Mouse (Mus musculus) kidney, postnatal 10 days (tissue): Measurements from ENCODE around the gene Aurkaip1.
A peak's percentile ranks its signal among the peaks of the same experiment; 100 is the strongest.
"Not testable (repeated sequence)": the region's sequence is repeated elsewhere in the genome, so short reads cannot be mapped to it uniquely, and the experiment has no call there.

Experiments used
- DNase-seq: peaks from one replicate; pipeline ENCODE4 v3.0.0; 2021; ENCODE audit warnings: mixed read lengths

Aurkaip1 gene

GRCm38 (mm10) chr4:155831205-155831766 lies at the start of gene Aurkaip1:
Gene Aurkaip1 (plus strand): TSS chr4:155831272.
- peak; percentile 98 for DNase-seq

GRCm38 (mm10) chr4:155783486-155784080 lies 47.5 kb upstream of the Aurkaip1 start:
- DNase-seq, result no peak

DNA sequence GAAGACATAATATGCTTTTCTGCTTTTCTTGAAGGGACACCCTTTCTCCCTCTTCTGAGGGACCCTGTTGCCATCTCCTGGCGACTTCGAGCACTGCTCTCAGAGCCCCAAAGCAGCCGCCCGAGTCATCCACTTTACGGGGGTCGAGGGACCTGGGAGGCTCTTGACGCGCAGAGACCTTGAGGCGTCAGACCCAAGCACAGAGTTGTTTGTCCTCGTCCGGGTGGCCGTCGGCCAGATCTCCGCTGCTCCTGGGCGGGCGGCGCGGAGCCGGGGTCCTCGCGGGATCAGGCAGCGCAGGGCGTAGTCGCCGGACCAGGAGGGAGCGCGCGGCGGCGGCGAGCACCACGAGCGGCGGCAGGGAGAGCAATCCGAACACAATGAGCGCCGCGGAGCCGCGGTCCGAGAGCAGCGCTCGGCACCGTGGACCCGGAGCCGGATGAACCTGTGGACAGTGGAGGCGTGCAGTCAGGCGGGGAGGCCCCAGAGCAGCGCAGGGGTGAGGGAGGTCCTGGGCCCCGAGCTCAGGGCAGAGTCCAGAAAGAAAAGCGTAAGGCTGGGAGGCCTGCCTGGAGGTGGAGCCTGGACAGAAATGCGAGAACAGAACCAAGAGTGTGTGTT lies 46.9 kb upstream of the Aurkaip1 start:
- peak; percentile 89 for DNase-seq

GRCm38 (mm10) chr4:155785246-155785645 lies 45.8 kb upstream of the Aurkaip1 start:
- no peak for DNase-seq

GRCm38 (mm10) chr4:155785819-155786218 lies 45.3 kb upstream of the Aurkaip1 start, which contains the start of gene Tmem88b:
Gene Tmem88b (minus strand): TSS chr4:155785874.
- no peak for DNase-seq

DNA sequence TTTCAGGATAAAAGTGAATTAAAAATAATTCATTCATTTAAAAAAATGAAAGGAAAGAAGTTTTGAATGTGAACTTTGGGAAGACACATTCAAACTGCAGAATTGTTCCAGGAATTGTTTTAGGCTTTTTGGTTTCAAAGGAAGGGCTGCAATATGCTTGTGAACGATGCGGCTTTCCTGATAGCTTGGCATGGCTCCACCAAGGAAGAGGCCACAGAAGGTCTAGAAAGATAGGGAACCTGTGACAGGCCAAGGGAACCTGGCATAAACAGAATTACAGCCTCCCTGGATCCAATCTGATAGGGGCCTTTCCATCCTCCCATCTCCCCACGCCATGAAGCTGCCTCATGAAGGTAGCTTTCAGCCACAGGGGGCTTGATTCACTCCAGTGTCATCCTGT lies 42.8 kb upstream of the Aurkaip1 start:
- no peak for DNase-seq

DNA sequence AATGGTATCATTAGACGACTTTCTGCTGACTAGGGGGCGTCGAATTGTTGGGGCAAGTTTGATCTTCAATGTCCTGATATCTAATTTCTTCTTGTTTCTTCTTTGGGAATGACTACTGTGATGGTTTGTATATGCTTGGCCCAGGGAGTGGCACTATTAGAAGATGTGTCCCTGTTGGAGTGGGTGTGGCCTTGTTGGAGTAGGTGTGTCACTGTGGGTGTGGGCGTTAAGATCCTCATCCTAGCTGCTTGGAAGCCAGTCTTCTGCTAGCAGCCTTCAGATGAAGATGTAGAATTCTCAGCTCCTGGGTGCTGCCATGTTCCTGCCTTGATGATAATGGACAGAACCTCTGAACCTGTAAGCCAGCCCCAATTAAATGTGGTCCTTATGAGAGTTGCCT lies 42.2 kb upstream of the Aurkaip1 start:
- not testable (repeated sequence) for DNase-seq

- DNase-seq, result no peak
Observed at GRCm38 (mm10) chr4:155790021-155790489, 41.0 kb upstream of the Aurkaip1 start, which contains the start of gene Ankrd65. Gene Ankrd65 (plus strand): TSS chr4:155790439.

- peak; percentile 35 for DNase-seq
Observed at GRCm38 (mm10) chr4:155790650-155791161, 40.4 kb upstream of the Aurkaip1 start.

DNA sequence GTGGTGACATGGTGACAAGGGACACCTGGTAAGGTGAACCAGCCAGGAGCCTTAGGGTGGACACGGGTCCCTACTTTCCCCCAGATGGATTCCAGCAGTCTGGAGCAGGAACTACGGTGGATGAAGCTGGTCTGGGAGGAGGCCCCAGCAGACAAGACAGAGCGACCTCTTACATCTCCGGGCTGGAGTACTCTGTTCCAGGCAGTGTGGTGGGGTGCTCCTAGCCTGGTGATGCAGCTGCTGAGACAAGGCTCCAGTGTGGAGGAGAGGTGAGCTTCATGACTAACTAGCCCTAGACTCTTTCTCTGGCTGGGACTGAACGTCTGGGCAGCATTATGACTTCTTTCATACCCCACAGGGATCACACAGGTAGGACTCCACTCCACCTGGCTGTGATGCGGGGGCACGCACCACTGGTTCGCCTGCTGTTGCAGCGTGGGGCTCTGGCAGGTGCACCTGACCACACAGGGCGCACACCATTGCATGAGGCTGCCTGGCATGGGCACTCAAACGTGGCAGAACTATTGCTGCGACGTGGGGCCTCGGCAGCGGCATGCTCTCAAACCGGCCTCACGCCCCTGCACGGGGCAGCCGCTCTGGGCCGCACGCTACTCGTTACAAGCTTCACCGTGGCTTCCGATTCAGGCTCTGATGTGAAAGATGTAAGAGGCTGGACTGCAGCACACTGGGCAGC lies 39.7 kb upstream of the Aurkaip1 start:
- peak; percentile 39 for DNase-seq

- no peak for DNase-seq
Observed at GRCm38 (mm10) chr4:155793730-155794129, 37.3 kb upstream of the Aurkaip1 start.

GRCm38 (mm10) chr4:155802075-155802474 lies 29.0 kb upstream of the Aurkaip1 start:
- no peak for DNase-seq

- DNase-seq, result no peak
Observed at GRCm38 (mm10) chr4:155802741-155803339, 28.2 kb upstream of the Aurkaip1 start, which contains the start of gene Mrpl20. Gene Mrpl20 (plus strand): TSS chr4:155802878.

DNA sequence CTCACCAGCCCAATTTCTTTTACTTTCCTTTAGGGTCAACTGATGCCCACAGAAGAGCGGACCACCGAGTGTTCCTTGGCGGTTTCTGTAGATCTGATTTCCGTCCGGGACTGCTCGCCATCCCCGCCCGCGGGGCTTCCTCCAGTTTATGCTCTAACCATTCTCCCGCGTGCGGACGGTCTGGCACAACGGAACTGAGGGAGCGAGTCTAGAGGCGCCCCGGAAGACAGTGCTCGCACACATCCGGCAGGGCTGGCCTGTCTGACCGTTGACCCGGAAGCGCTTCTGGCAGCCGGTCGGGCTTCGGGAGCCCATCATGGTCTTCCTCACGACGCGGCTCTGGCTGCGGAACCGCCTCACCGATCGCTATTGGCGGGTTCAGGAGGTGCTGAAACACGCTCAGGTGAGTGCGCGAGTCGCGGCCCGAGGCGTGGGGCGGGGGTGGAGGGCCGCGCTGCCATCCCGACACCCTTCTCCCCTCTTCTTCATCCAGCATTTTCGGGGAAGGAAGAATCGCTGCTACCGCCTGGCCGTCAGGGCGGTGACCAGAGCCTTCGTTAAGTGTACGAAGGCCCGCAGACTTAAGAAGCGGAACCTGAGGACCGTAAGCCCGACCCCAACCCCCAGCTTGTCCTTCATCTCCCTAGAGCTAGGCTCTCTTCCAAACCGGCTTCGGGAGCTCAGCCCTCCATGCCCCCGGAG lies 27.6 kb upstream of the Aurkaip1 start:
- DNase-seq, result peak; percentile 98

DNA sequence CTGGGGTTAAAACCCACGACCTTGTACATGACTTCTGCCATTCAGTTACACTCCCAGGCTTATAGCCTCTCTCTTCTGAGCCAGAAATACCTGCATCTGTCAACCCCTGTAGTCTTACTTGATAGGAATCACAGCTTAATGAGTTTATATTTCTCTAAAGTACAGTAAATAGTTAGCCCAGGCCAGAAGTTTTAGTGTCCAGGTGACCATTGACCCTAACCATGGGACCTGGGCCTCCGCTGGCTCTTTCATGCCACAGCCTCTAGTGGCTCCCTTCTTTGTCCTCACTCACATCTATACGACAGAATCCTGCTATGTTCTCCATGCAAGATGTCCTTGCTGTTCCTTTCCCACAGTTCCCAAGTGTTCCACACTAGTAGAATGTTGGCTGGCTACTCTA lies 23.2 kb upstream of the Aurkaip1 start:
- no peak for DNase-seq

DNA sequence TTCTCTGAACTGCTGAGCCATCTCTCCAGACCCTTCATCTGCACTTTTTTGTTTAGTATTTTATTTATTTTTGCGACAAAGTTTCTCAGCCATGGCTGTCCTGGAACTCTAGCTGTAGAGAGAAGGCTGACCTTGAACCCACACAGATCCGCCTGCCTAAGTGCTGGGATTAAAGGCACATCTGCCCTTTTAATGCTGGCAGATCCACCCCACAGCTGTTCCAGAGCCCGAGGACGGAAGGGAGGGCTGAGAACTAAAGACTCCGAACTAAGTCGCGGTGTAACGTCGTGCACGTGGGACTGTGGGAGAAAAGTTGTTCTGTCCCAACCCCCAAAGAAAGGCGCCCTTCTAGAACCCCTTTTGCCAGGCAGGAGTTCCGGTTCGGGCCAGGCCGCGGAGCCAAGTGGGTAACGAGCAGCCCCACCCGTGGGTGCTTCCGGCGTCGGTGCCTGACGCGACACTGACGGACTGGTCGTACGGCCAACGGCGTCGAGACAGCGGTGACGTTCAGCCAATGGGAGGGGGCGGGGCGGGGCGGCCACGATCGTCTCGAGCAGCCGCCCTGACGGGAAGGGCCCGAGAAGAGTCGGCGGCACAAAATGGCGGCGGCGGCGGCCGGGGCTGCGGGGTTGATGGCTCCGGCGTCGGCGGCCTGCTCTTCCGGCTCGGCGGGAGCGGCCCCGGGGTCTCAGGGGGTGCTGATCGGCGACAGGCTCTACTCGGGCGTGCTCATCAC lies 19.0 kb upstream of the Aurkaip1 start, which contains the start of gene Ccnl2:
Gene Ccnl2, plus strand, starts transcription at position 561 of the 736 bp plus-strand sequence.
- DNase-seq, result peak; percentile 97

- peak; percentile 64 for DNase-seq
Observed at GRCm38 (mm10) chr4:155812665-155813181, 18.3 kb upstream of the Aurkaip1 start.

DNA sequence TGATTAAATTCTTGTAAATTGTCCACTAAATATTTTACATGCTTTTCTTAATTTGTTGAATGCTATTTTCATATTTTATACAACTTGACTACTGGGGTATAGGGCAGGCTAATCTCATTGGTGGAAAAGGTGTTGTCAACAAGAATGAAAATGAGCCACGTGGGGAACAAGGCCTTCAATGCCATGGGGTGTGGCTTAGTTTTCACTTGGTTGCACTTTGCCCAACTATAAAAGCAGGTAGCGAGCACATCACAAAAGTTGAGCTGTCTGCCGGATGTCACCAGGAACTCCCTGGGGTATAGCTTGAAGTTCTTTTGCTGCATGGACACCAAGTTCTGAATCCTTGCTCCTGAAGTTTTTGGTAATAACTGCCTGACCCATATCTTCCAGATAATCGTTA lies 13.5 kb upstream of the Aurkaip1 start:
- DNase-seq, result no peak

GRCm38 (mm10) chr4:155821025-155821424 lies 10.0 kb upstream of the Aurkaip1 start:
- peak; percentile 53 for DNase-seq

GRCm38 (mm10) chr4:155823443-155823842 lies 7.6 kb upstream of the Aurkaip1 start:
- DNase-seq, result no peak

DNA sequence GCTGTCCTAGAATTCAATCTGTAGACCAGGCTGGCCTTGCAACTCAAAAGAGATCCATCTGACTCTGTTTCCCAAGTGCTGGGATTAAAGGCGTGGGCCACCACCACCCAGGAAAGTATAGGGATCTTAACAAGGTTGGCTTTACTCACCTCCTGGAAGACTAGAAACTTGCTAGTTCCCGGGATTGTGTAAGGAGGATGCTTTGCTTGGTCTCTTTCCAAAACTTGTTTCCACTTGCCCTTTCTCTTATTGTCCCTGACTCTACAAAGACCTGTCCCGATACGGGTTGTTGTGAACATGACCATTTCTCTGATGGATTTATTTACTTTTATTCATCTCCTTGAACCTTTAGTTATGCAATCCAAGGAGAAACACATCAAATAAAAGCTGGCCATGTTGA lies 1.2 kb upstream of the Aurkaip1 start:
- DNase-seq, result no peak
